ENCODE assay signal across 18 mouse cellular contexts in the genomic region with DNA sequence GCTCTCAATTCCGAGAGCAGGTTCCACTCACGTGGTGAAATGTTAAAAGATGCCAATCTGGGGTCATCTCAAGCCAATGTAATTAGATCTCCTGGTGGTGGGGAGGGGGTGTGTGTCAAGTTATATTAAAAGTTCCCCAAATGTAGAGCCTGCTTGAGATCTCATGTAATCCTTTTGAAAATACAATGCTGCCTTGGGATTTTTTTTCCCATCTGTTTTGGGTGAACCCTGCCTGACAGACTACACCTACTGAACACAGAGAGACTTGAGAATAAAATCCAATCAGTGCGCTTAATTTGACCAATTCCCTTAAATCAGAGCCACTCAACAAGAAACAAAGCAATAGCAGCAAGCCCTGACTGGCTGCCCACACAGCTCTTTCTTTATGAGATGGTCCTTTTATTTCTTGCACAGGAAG.
A peak's percentile ranks its signal among the peaks of the same experiment; 100 is the strongest.
DNase-seq lines count a peak whose midpoint lies in the region; ATAC-seq and TF ChIP-seq lines count a peak whose summit lies in the region.
"Had no signal": no experiment of that assay in that cellular context is flagged by ENCODE, and none has a peak within 500 bp of the region (broad histone marks: within the 10 kb centered on the region; RNA-seq: fewer than 3 reads in every experiment).

No protein-coding gene starts in this region.

- no peaks in the 10 kb centered on the region for H3K36me3 ChIP-seq in ES-Bruce4 (ENCODE audit: control insufficient read depth, insufficient read depth, low read length, poor library complexity, severe bottlenecking)
- no peaks in the 10 kb centered on the region for H3K36me3 ChIP-seq in hindbrain, embryonic 13.5 days
- H3K36me3 ChIP-seq in midbrain, embryonic 15.5 days (replicated peaks) = no peaks in the 10 kb centered on the region
- H3K36me3 ChIP-seq: embryonic facial prominence, embryonic 13.5 days; heart, embryonic 12.5 days had no signal

- 8% methylated on average over 3 of the region's 3 CpGs for WGBS in hindbrain, embryonic 13.5 days
- WGBS in midbrain, embryonic 15.5 days = 6% methylated on average over 3 of the region's 3 CpGs

- H3K9ac ChIP-seq in ES-Bruce4 (ENCODE audit: low read depth, poor library complexity, severe bottlenecking) = no peak overlapping the region
- no peak overlapping the region for H3K9ac ChIP-seq in hindbrain, embryonic 13.5 days
- no peak overlapping the region for H3K9ac ChIP-seq in midbrain, embryonic 15.5 days
- H3K9ac ChIP-seq: embryonic facial prominence, embryonic 13.5 days; heart, embryonic 12.5 days; lung, embryonic 14.5 days had no signal

- no peaks in the 10 kb centered on the region for H3K9me3 ChIP-seq in ES-Bruce4 (replicated peaks; ENCODE audit: control insufficient read depth, insufficient read depth, low read length, poor library complexity, severe bottlenecking)
- no peaks in the 10 kb centered on the region for H3K9me3 ChIP-seq in hindbrain, embryonic 13.5 days
- H3K9me3 ChIP-seq in midbrain, embryonic 15.5 days = no peaks in the 10 kb centered on the region
- H3K9me3 ChIP-seq: embryonic facial prominence, embryonic 13.5 days; heart, embryonic 12.5 days had no signal

- no peak for TF ChIP-seq CTCF in ES-Bruce4 (IDR thresholded peaks at IDR 0.05; ENCODE audit: low read depth, low read length)

- peaks cover 4% of the 10 kb centered on the region for H3K4me1 ChIP-seq in ES-Bruce4 (ENCODE audit: control insufficient read depth, insufficient read depth, low read length)
- peaks cover 40% of the 10 kb centered on the region for H3K4me1 ChIP-seq in hindbrain, embryonic 13.5 days (replicated peaks)
- peaks cover 34% of the 10 kb centered on the region for H3K4me1 ChIP-seq in midbrain, embryonic 15.5 days

- no peak for TF ChIP-seq POLR2A in ES-Bruce4 (IDR thresholded peaks at IDR 0.05; ENCODE audit: insufficient read depth, low read length)

- no peaks in the 10 kb centered on the region for H3K27me3 ChIP-seq in ES-Bruce4 (ENCODE audit: control insufficient read depth, insufficient read depth, low read length, poor library complexity, severe bottlenecking)
- H3K27me3 ChIP-seq in hindbrain, embryonic 13.5 days = no peaks in the 10 kb centered on the region
- H3K27me3 ChIP-seq in midbrain, embryonic 15.5 days (replicated peaks) = 0 out of 2 replicates have a peak, but pooled peaks cover 3% of the 10 kb centered on the region
- H3K27me3 ChIP-seq: heart, embryonic 12.5 days; Patski had no signal

- peak; percentile 24 for DNase-seq in ZHBTc4 (ENCODE audit: low read depth, low spot score)
- DNase-seq in adrenal gland, postnatal 10 days = no peak
- no peak for DNase-seq in B cell, adult 2 months
- no peak for DNase-seq in adrenal gland, adult 8-10 months
- DNase-seq: cerebellum, adult 9-11 months; gastrocnemius, postnatal 36 days; heart, postnatal 4 days; kidney, adult 18-20 months; liver; lung, embryonic 14.5 days; right cerebral cortex, adult 18-20 months had no signal

- TF ChIP-seq EP300 in ES-Bruce4 (IDR thresholded peaks at IDR 0.05; ENCODE audit: insufficient read depth, low read depth, low read length) = no peak

- H3K4me2 ChIP-seq in hindbrain, embryonic 13.5 days = no peak overlapping the region
- peak overlapping the region; percentile 50; the same call in 1 of the 2 replicates for H3K4me2 ChIP-seq in midbrain, embryonic 15.5 days

- no peak for ATAC-seq in hindbrain, embryonic 13.5 days (ENCODE audit: low FRiP score)
- no peak for ATAC-seq in midbrain, embryonic 15.5 days (replicated peaks)
- ATAC-seq: Patski had no signal

- peak overlapping the region; percentile 65; the same call in 1 of the 2 replicates for H3K27ac ChIP-seq in ES-Bruce4 (ENCODE audit: insufficient read depth, low read length)
- H3K27ac ChIP-seq in hindbrain, embryonic 13.5 days = peak overlapping the region; percentile 45
- peak overlapping the region; percentile 65; the same call in 1 of the 2 replicates for H3K27ac ChIP-seq in midbrain, embryonic 15.5 days
- H3K27ac ChIP-seq: embryonic facial prominence, embryonic 13.5 days; left cerebral cortex, adult 2 months had no signal

- no peak overlapping the region for H3K4me3 ChIP-seq in ES-Bruce4 (ENCODE audit: low read depth, low read length)
- no peak overlapping the region for H3K4me3 ChIP-seq in hindbrain, embryonic 13.5 days
- H3K4me3 ChIP-seq in midbrain, embryonic 15.5 days = no peak overlapping the region
- H3K4me3 ChIP-seq: embryonic facial prominence, embryonic 13.5 days; left cerebral cortex, adult 2 months had no signal
